ENCODE assay signal across 22 mouse cellular contexts in genomic region chr3:84935729-84936128, GRCm38 (mm10).
DNase-seq lines count a peak whose midpoint lies in the region; ATAC-seq and TF ChIP-seq lines count a peak whose summit lies in the region.
"Had no signal": no experiment of that assay in that cellular context is flagged by ENCODE, and none has a peak within 500 bp of the region (broad histone marks: within the 10 kb centered on the region; RNA-seq: fewer than 3 reads in every experiment).

No protein-coding gene starts in this region.

- no peak overlapping the region for H3K27ac ChIP-seq in liver, postnatal 0 days (ENCODE audit: low read depth)
- no peak overlapping the region for H3K27ac ChIP-seq in liver, embryonic 12.5 days
- no peak overlapping the region for H3K27ac ChIP-seq in left cerebral cortex, adult 2 months
- H3K27ac ChIP-seq: embryonic facial prominence, embryonic 13.5 days; forebrain, embryonic 12.5 days; heart, embryonic 10.5 days; hindbrain, embryonic 10.5 days; hindbrain, embryonic 14.5 days had no signal

- intact Hi-C loops in left cerebral cortex, adult 2 months (cut with DNase I), result loop anchor here (1.0 to 5.0 kb wide), 2 partner anchors 636 to 987 kb away; no protein-coding TSS in a partner anchor

- H3K27me3 ChIP-seq in liver, postnatal 0 days (ENCODE audit: insufficient read depth, low read length), result no peaks in the 10 kb centered on the region
- no peaks in the 10 kb centered on the region for H3K27me3 ChIP-seq in liver, embryonic 12.5 days (replicated peaks)
- H3K27me3 ChIP-seq: embryonic facial prominence, embryonic 13.5 days; forebrain, embryonic 12.5 days had no signal

- no peaks in the 10 kb centered on the region; the same call in 1 of the 2 replicates for H3K4me1 ChIP-seq in liver, postnatal 0 days (ENCODE audit: insufficient read depth)
- peaks cover 10% of the 10 kb centered on the region for H3K4me1 ChIP-seq in liver, embryonic 12.5 days
- H3K4me1 ChIP-seq: heart, embryonic 10.5 days had no signal

- WGBS in liver, postnatal 0 days (ENCODE audit: insufficient replicate concordance), result 51% methylated on average over 1 of the region's 1 CpGs
- WGBS in liver, embryonic 12.5 days (ENCODE audit: insufficient replicate concordance), result 60% methylated on average over 1 of the region's 1 CpGs

- no peak for TF ChIP-seq CTCF in liver, postnatal 0 days (IDR thresholded peaks at IDR 0.05; ENCODE audit: low read depth)
- TF ChIP-seq CTCF in left cerebral cortex, adult 2 months (IDR thresholded peaks at IDR 0.05), result no peak

- no peak overlapping the region for H3K9ac ChIP-seq in liver, postnatal 0 days (replicated peaks)
- H3K9ac ChIP-seq in liver, embryonic 12.5 days, result no peak overlapping the region
- H3K9ac ChIP-seq: embryonic facial prominence, embryonic 13.5 days; forebrain, embryonic 12.5 days; hindbrain, embryonic 14.5 days had no signal

- H3K4me2 ChIP-seq in liver, postnatal 0 days (ENCODE audit: low read depth, low read length), result no peak overlapping the region
- no peak overlapping the region for H3K4me2 ChIP-seq in liver, embryonic 12.5 days
- H3K4me2 ChIP-seq: embryonic facial prominence, embryonic 13.5 days; forebrain, embryonic 12.5 days; hindbrain, embryonic 14.5 days had no signal

- peak; percentile 36 to 38 for DNase-seq in adrenal gland, postnatal 36 days
- DNase-seq in adrenal gland, postnatal 25 days, result no peak
- DNase-seq in liver, postnatal 0 days, result no peak
- DNase-seq in Muller cell, postnatal 12 days (ENCODE audit: inconsistent ontology term), result peak; percentile 27
- DNase-seq in left cerebral cortex, adult 2 months (ENCODE audit: extremely low spot score in 1 of 2, low spot score in 2 of 2), result no peak
- no peak for DNase-seq in ovary, postnatal 36 days (ENCODE audit: low spot score)
- DNase-seq: cerebellum, adult 18-20 months; cerebellum, adult 9-11 months; cerebellum, postnatal 36 days; gastrocnemius, postnatal 10 days; heart, adult 18-20 months; heart, postnatal 14 days; kidney, adult 2 months had no signal

- H3K36me3 ChIP-seq in liver, postnatal 0 days (replicated peaks; ENCODE audit: insufficient read depth, low read length), result no peaks in the 10 kb centered on the region
- no peaks in the 10 kb centered on the region for H3K36me3 ChIP-seq in liver, embryonic 12.5 days
- H3K36me3 ChIP-seq: embryonic facial prominence, embryonic 13.5 days; forebrain, embryonic 12.5 days; heart, embryonic 10.5 days; hindbrain, embryonic 10.5 days had no signal

- TF ChIP-seq EP300 in liver, postnatal 0 days (IDR thresholded peaks at IDR 0.05; ENCODE audit: low read depth), result no peak

- peak; percentile 50; the same call in 1 of the 2 replicates for ATAC-seq in liver, postnatal 0 days
- ATAC-seq in liver, embryonic 12.5 days, result no peak
- ATAC-seq: activated CD4-positive, CD25-positive, alpha-beta regulatory T cell, adult 4 months; forebrain, embryonic 16.5 days; intestine, embryonic 16.5 days had no signal

- H3K4me3 ChIP-seq in liver, postnatal 0 days (ENCODE audit: low read depth, low read length), result no peak overlapping the region
- H3K4me3 ChIP-seq in liver, embryonic 12.5 days, result no peak overlapping the region
- no peak overlapping the region for H3K4me3 ChIP-seq in left cerebral cortex, adult 2 months
- H3K4me3 ChIP-seq: embryonic facial prominence, embryonic 13.5 days; forebrain, embryonic 12.5 days; heart, embryonic 10.5 days; hindbrain, embryonic 10.5 days had no signal

- no peaks in the 10 kb centered on the region for H3K9me3 ChIP-seq in liver, postnatal 0 days (ENCODE audit: low read length)
- H3K9me3 ChIP-seq in liver, embryonic 12.5 days (replicated peaks), result no peaks in the 10 kb centered on the region
- H3K9me3 ChIP-seq: embryonic facial prominence, embryonic 13.5 days; forebrain, embryonic 12.5 days; heart, embryonic 10.5 days; hindbrain, embryonic 10.5 days had no signal

Comparison
In these comparisons a context has a peak if more than half of its experiments do, and no peak if none do; other contexts are left out.
1. DNase-seq: peak in adrenal gland, postnatal 36 days (2 of 2) and Muller cell, postnatal 12 days (single experiment); none in adrenal gland, postnatal 25 days (single experiment), liver, postnatal 0 days (single experiment), left cerebral cortex, adult 2 months (0 of 2) and ovary, postnatal 36 days (single experiment).